Mouse (Mus musculus) neutrophil, adult 65 days (primary cell): ENCODE results near the gene Rassf4. TPM values are rescaled to one million over a fixed set of nuclear protein-coding genes. Genes with fewer than 3 reads are reported as not detected.

Experiments used
- total RNA-seq: library from RNA; stranded (reverse); gene quantifications from 2 replicates; pipeline ENCODE4 v1.2.4, GENCODE M21; 2023

The Rassf4 gene
- total RNA-seq: 82.7 and 104 TPM in 2 replicates

GRCm38 (mm10) chr6:116673471-116674282 is at the start of gene Rassf4:
Gene Rassf4, minus strand, starts transcription at chr6:116673952.

GRCm38 (mm10) chr6:116716666-116717065 is 42.9 kb upstream of the Rassf4 start, which contains the start of gene Tmem72:
Gene Tmem72, minus strand, starts transcription at chr6:116716913.

GRCm38 (mm10) chr6:116650406-116650805 is 23.3 kb downstream of the Rassf4 start, which contains the start of gene Depp1:
Gene Depp1, plus strand, starts transcription at chr6:116650609.

GRCm38 (mm10) chr6:116628539-116629171 is 45.1 kb downstream of the Rassf4 start, which contains the start of gene Zfp422:
Gene Zfp422, minus strand, starts transcription at chr6:116628999.

GRCm38 (mm10) chr6:116584095-116584494 is 89.7 kb downstream of the Rassf4 start, which contains the start of gene Olfr215:
Gene Olfr215, minus strand, starts transcription at chr6:116584195.

Other genes starting within 250 kb of the Rassf4 start
- gene Alox5, start 212.8 kb downstream of the Rassf4 start, total RNA-seq: 294 and 307 TPM in 2 replicates
- gene Olfr211, start 184.9 kb downstream of the Rassf4 start, total RNA-seq: not detected in 2 replicates
- 0.35 TPM in 1 of 2 replicates, not detected in the other for gene Olfr212, start 167.4 kb downstream of the Rassf4 start, total RNA-seq
- not detected in 2 replicates for gene Olfr213, start 135.5 kb downstream of the Rassf4 start, total RNA-seq
- gene Gm5580, start 122.8 kb downstream of the Rassf4 start, total RNA-seq: 0.82 and 2.3 TPM in 2 replicates
- not detected in 2 replicates for gene Olfr214, start 119.7 kb downstream of the Rassf4 start, total RNA-seq
- gene Olfr215, start 89.8 kb downstream of the Rassf4 start, total RNA-seq: not detected in 2 replicates
- gene Zfp422, start 45.0 kb downstream of the Rassf4 start, total RNA-seq: 10.8 and 11.1 TPM in 2 replicates
- 0.98 TPM in 1 of 2 replicates, not detected in the other for gene Depp1, start 23.3 kb downstream of the Rassf4 start, total RNA-seq
- 0.20 and 0.22 TPM in 2 replicates for gene Tmem72, start 43.0 kb upstream of the Rassf4 start, total RNA-seq